Mouse (Mus musculus) testis, adult 2 months (tissue): ENCODE measurements around the gene Lyg1.

Source experiments
- CTCF ChIP-seq: fragments of 200-500 bp; IDR thresholded peaks from 2 replicates; pipeline ENCODE4 v1.5.1; 2012; ENCODE audit warnings: low read depth, mild to moderate bottlenecking, inconsistent platforms, low read length, moderate library complexity; ENCODE audit not compliant: control insufficient read depth, insufficient read depth, insufficient replicate concordance
- POLR2A ChIP-seq: fragments of 200-500 bp; IDR thresholded peaks from 2 replicates; pipeline ENCODE4 v1.6.1; 2012; ENCODE audit warnings: low read depth, mild to moderate bottlenecking, inconsistent platforms, low read length, moderate library complexity; ENCODE audit not compliant: control insufficient read depth

DNA sequence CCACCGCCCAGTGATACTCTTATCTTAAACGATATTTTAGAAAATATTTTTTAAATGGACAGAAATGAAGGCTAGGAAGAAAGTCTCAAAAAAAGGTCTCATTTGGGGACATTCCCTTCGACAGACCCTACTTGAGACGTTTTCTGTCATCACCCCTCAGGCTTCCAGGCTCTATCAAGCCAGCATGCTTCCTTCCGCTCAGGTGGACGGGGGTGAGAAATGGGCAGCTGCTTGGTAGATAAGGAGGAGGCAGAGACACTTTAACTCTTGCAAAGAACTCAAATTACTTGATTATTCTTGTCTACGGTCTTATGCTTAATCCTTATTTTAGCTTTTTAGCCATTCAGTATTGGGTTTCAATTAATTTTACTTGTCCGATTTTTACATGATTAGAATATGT is 43.3 kb upstream of the Lyg1 start:
- TF ChIP-seq CTCF = no peak
- no peak for TF ChIP-seq POLR2A
